Mouse (Mus musculus) heart, embryonic 14.5 days (tissue): ENCODE measurements around the gene Mob3a. TPM values are rescaled to one million over a fixed set of nuclear protein-coding genes. Genes with fewer than 3 reads are reported as not detected.
A peak's percentile ranks its signal among the peaks of the same experiment; 100 is the strongest.

Experiments used
- ATAC-seq: fragments of 200-750 bp; cut with Nextera tagmentation; 2 replicates; pipeline ENCODE4 v1.8.0; 2017; ENCODE audit warnings: low read depth, moderate TSS enrichment; ENCODE audit not compliant: insufficient number of reproducible peaks, insufficient read depth, low FRiP score
- H3K27ac ChIP-seq, 2 experiments: fragments of 200-500 bp in 1 of 2; fragments of 300-500 bp in 1 of 2; sonication (generic) in 1 of 2; replicated peaks in 1 of 2; 2 replicates each; pipeline ENCODE4 v1.5.1; 2012 to 2014; ENCODE audit warnings: low read depth in 2 of 2, low read length in 2 of 2, control low read depth in 1 of 2, mild to moderate bottlenecking in 1 of 2, mixed read lengths in 1 of 2; ENCODE audit not compliant: control insufficient read depth in 1 of 2, insufficient read depth in 1 of 2
- H3K27me3 ChIP-seq: fragments of 300-500 bp; sonication (generic); 2 replicates; pipeline ENCODE4 v1.6.1; 2014; ENCODE audit warnings: mild to moderate bottlenecking, low read length, control low read depth; ENCODE audit not compliant: control insufficient read depth, insufficient read depth
- H3K36me3 ChIP-seq: fragments of 300-500 bp; sonication (generic); 2 replicates; pipeline ENCODE4 v1.6.1; 2014; ENCODE audit warnings: mild to moderate bottlenecking, control low read depth, low read length, mixed read lengths; ENCODE audit not compliant: control insufficient read depth, insufficient read depth
- H3K4me1 ChIP-seq, 2 experiments: fragments of 200-500 bp in 1 of 2; fragments of 300-500 bp in 1 of 2; sonication (generic) in 1 of 2; 2 replicates each; pipeline ENCODE4 v1.6.1; 2012 to 2014; ENCODE audit warnings: low read length in 2 of 2, control low read depth in 1 of 2, mixed read lengths in 1 of 2; ENCODE audit not compliant: control insufficient read depth in 2 of 2, insufficient read depth in 2 of 2
- H3K4me2 ChIP-seq: fragments of 300-500 bp; sonication (generic); 2 replicates; pipeline ENCODE4 v1.6.1; 2014; ENCODE audit warnings: mild to moderate bottlenecking, low read length
- H3K4me3 ChIP-seq, 2 experiments: fragments of 200-500 bp in 1 of 2; fragments of 300-500 bp in 1 of 2; sonication (generic) in 1 of 2; 2 replicates each; pipeline ENCODE4 v1.5.1; 2012 to 2014; ENCODE audit warnings: low read length in 2 of 2, mild to moderate bottlenecking in 2 of 2, control low read depth in 1 of 2, low read depth in 1 of 2, moderate library complexity in 1 of 2; ENCODE audit not compliant: control insufficient read depth in 1 of 2, insufficient read depth in 1 of 2
- H3K9ac ChIP-seq: fragments of 300-500 bp; sonication (generic); 2 replicates; pipeline ENCODE4 v1.6.1; 2014; ENCODE audit warnings: mild to moderate bottlenecking, low read length
- H3K9me3 ChIP-seq: fragments of 300-500 bp; sonication (generic); 2 replicates; pipeline ENCODE4 v1.6.1; 2016; ENCODE audit warnings: low read length, control low read depth; ENCODE audit not compliant: control insufficient read depth
- WGBS: fragments of 180-500 bp; shearing (Covaris S2); extraction: QIAGEN DNeasy Blood & Tissue Kit; methylation state at CpG from one replicate; pipeline ENCODE4 v1.1.7; 2014; 5-methylcytosine and 5-hydroxymethylcytosine counted together
- polyA plus RNA-seq: library from polyadenylated mRNA; unstranded; fragments of >200 nt; fragmentation: Nextera tagmentation; extraction: Ambion mirVana; gene quantifications from 2 replicates; pipeline ENCODE4 v1.2.1, GENCODE M21; 2014

The Mob3a gene
- polyA plus RNA-seq, 1 experiment from 2014 or later = 22.3 TPM

DNA sequence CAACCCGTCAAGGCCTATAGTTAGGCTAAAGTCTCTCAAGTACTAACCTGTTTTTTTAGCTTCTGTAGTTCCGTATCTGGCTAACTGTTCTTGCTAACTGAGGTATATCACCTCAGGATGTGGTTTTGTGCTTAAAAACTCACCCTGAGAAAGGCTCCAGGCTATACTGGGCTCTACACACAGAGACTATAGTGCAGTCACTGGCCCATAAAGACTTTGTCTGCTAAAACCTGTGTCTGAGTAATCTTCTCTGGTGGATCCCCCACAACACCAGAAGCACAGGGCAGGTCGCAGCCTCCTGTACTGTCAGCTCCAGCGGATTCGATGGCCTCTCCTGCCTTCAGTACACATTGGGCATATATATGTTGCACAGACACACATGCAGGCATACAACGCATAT is 19.8 kb downstream of the Mob3a start:
- H3K9me3 ChIP-seq = no peaks in the 10 kb centered on the region
- no peak overlapping the region for H3K4me3 ChIP-seq
- WGBS = 93% methylated on average over 6 of the region's 6 CpGs
- H3K9ac ChIP-seq = no peak overlapping the region
- no peak for ATAC-seq
- peaks cover 36% of the 10 kb centered on the region for H3K36me3 ChIP-seq
- no peak overlapping the region for H3K4me2 ChIP-seq
- H3K27ac ChIP-seq = no peak overlapping the region
- H3K27me3 ChIP-seq = no peaks in the 10 kb centered on the region
- H3K4me1 ChIP-seq = peaks cover 30% of the 10 kb centered on the region in 2 experiments

DNA sequence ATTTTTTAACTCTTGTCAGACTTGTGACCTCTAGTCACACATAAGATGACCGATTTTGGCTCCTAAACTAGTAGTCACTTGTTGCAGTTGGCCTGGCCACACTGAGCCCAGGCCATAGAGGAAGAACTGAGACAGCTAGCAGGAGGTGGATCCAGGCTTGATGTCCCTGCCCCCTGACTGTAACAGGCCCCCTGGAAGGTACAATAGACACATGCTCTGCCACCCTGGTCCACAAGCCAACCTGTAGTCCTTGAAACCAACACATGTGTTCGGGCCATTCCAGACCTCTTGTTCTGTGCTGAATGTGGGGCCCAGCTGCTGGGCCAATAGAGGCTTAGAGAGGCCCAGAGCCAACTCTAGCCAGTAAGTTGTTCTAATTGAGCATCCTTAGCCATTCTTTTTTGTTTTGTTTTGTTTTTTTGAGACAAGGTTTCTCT is 21.5 kb downstream of the Mob3a start:
- Histone ChIP-seq H3K4me3 (no peak overlapping the region), H3K9me3 (no peaks in the 10 kb centered on the region), H3K4me1 (peaks cover 31 to 32% of the 10 kb centered on the region in 2 experiments), H3K27me3 (no peaks in the 10 kb centered on the region), H3K27ac (no peak overlapping the region), H3K36me3 (peaks cover 19% of the 10 kb centered on the region), H3K4me2 (no peak overlapping the region), H3K9ac (peak overlapping the region; percentile 27; the same call in 1 of the 2 replicates)
- no peak for ATAC-seq
- 92% methylated on average over 2 of the region's 2 CpGs for WGBS

DNA sequence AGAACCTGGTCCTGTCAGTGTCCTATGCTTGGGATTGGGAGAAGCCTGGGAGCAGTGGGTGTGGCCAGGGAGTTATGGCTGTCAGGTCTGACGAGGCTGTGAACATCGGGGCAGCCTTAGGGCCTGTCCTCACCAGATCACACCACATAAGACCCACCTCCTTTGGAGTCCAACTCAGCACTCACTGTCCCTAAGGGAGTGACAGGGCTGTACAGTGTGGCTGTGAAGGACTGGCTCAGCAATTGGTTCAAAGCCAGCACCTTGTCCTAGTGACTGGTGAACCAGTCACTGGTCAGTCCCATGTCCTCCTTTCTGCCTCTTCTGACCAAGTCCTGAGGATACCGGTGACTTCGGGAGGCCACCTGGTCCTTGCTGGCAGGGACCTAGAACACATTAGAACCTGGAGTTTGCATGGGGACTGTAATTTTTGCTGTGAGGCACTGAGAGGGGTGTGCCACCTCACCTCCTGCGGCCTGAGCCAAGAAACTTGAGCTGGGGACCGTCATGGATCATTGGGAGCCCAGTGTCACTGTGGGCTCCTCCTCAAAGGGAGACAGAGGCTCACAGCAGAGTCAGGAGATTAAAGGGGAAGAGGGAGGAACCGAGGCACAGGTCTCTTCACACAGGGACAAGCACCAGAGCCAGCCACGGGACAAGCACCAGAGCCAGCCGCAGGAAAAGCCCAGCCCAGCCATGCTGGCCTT is 22.1 kb downstream of the Mob3a start:
- Histone ChIP-seq H3K27me3 (no peaks in the 10 kb centered on the region), H3K4me2 (no peak overlapping the region), H3K4me1 (peaks cover 35 to 37% of the 10 kb centered on the region in 2 experiments), H3K9ac (peak overlapping the region; percentile 27; the same call in 1 of the 2 replicates), H3K4me3 (no peak overlapping the region), H3K36me3 (peaks cover 17% of the 10 kb centered on the region), H3K27ac (peak overlapping the region; percentile 68 to 98; a peak in 3 of 4 replicates), H3K9me3 (no peaks in the 10 kb centered on the region)
- ATAC-seq = no peak
- 47% methylated on average over 9 of the region's 9 CpGs for WGBS

DNA sequence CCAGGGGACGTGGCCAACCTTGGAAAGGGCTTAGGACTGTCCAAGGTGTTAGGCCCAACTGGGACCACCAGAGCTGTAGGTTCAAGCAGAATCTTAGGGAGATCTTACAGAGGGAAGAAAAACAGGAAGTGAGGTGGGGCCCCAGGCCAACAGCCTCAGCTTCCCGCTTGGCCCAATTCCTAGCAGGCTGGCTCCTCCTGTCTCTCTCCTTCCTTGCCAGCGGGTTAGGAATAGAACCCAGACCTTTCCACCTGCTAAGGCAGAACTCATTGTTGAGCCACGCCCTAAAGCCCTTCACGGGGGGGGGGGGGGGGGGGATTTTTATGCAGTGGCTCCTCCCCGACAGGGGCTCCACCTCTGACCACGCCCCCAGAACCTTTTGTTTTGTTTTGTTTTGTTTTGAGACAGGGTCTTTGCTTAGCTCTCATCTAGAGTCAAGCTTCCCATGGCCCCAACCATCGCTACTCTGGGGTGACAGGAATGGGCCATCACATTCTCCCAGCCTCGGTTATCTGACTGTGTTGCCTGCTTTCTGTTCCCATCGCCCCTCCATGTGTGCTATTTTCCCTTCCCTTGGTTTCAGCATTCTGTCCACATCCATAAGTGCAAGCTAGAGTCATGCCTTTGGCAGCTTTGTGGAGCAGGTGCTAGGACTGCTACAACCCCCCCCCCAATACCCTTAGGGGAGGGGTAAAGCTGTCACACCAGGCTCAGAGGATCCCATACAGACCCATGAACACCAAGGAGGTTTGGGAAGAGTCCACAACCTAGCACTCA is 23.0 kb downstream of the Mob3a start:
- WGBS = 41% methylated on average over 9 of the region's 10 CpGs
- peak overlapping the region in 1 of 2 experiments; percentile 43; a peak in 1 of 4 replicates for H3K4me3 ChIP-seq
- ATAC-seq = no peak

DNA sequence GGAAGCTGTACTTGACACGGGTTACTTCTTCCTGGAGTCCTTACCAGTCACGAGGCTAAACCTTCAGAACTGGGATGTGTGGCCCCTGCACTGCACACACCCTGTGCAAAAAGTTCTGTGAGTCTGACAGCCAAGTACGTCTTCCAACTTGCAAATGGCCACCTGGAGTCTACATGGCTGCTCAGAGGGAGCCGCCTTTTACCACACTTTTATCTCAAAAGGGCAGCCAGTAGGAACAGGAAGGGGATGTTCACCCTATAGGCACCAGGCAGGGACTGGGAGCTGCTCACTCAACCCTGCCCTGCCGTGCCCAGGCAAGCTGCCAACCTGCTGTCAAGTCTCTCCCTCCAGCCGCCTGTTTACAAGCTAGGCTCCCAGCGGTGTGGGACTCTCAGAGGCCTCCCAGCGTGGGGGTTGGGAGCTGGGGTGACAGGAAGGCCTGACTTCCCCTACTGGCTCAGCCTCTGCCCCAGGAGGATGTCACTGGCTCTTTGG is 23.8 kb downstream of the Mob3a start, which contains the start of gene Mknk2:
Mknk2 (minus strand) TSS at position 171 of the 495 bp plus-strand sequence.
- no peaks in the 10 kb centered on the region for H3K9me3 ChIP-seq
- peaks cover 46 to 54% of the 10 kb centered on the region in 2 experiments for H3K4me1 ChIP-seq
- peak within 1 kb of the TSS; percentile 72 for H3K4me2 ChIP-seq
- 3% methylated on average over 8 of the region's 8 CpGs for WGBS
- peak within 1 kb of the TSS; percentile 43 to 65 for H3K4me3 ChIP-seq
- ATAC-seq = peak; percentile 66
- H3K36me3 ChIP-seq = peaks cover 10% of the 10 kb centered on the region
- peak within 1 kb of the TSS; percentile 79 for H3K9ac ChIP-seq
- peak within 1 kb of the TSS; percentile 98 to 99 for H3K27ac ChIP-seq
- H3K27me3 ChIP-seq = no peaks in the 10 kb centered on the region

More for the DNA sequence above, 23.0 kb downstream of the Mob3a start:
- Histone ChIP-seq H3K27ac (peak overlapping the region; percentile 98 to 99), H3K4me2 (peak overlapping the region; percentile 72), H3K9me3 (no peaks in the 10 kb centered on the region), H3K9ac (peak overlapping the region; percentile 46), H3K36me3 (peaks cover 10% of the 10 kb centered on the region; the same call in 1 of the 2 replicates), H3K4me1 (peaks cover 45 to 46% of the 10 kb centered on the region in 2 experiments), H3K27me3 (no peaks in the 10 kb centered on the region)

DNA sequence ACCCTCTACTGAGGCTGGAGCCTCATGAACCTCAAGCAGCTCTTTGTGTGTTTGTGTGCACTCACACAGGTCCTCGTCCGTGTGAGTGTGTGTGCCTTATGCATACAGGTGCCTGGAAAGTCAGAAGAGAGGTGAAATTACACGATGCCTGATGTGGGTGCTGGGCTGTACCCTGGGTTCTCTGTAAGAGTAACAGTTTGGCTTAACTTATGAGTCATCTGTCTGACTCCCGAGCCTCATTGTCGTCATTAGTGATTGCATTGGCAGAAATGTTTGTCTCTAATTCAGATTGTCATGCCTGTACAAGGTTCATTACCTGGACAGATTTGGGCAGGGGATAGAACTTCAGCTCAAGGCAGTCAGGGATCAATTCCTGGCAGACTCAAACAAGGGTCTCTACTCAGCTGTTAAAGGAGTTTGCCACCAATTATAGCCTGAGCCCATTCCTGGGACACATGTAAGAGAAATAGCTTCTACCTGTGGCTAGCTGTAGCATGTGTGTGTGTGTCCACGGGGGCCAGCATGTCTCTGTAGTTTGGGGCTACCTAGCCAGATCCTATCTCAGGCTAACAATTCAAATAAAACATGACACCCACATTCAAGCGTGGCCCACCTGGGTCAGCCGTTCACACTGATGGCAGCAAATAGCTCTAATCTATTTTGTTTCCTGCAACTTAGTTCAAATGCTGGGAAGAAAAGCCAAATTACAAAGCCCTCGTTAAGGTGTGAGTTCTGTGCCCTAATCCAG is 24.5 kb downstream of the Mob3a start:
- Histone ChIP-seq H3K4me2 (peak overlapping the region; percentile 72), H3K4me1 (peaks cover 46 to 61% of the 10 kb centered on the region in 2 experiments), H3K9ac (peak overlapping the region; percentile 79), H3K9me3 (no peaks in the 10 kb centered on the region), H3K27ac (peak overlapping the region; percentile 98 to 99), H3K4me3 (peak overlapping the region; percentile 43 to 65), H3K36me3 (peaks cover 14% of the 10 kb centered on the region), H3K27me3 (no peaks in the 10 kb centered on the region)
- 20% methylated on average over 9 of the region's 9 CpGs for WGBS
- ATAC-seq = no peak
